Mouse (Mus musculus): ENCODE data around the gene Gm49395. TPM values are rescaled to one million over a fixed set of nuclear protein-coding genes. Genes with fewer than 3 reads are reported as not detected.

Gene Gm49395
- polyA plus RNA-seq, 1 experiment from 2014 or later, result 2.8 TPM

DNA sequence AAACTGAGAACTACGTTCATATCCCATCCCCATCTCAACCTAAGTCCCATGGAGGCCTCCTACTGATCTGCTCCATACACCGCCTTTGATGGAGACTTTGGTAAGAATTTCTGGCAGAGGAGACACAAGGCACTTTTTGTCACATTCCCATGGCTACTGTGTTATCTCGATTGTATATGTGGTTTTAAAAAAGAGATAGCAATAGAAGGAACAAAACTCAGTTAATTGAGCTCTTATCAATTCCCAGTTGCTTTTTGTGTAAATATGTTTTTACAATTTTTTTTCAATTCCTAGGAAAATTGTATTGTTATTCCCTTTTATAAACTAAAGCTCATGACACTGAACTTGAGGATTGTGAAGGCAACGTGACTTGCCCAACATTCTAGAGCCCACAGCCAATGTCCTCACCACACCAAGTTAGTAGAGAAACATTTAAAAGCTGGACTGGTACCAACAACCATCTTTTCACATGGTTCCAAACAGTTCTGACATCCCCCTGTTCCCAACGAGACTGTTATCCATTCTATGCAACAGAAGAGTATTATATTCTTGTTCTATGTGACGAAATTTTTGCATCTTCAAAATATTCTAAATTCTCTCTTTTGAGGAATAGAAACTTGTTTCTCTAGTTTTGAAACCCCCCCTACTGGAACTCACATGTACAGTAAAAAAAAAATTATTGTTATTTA, 22.6 kb downstream of the Gm49395 start:
- H3K4me2 ChIP-seq (ENCODE audit: low read depth, low read length), result no peak overlapping the region
- H3K27ac ChIP-seq (ENCODE audit: low read length), result no peak overlapping the region
- ATAC-seq (ENCODE audit: low read depth), result no peak
- no peaks in the 10 kb centered on the region for H3K27me3 ChIP-seq (ENCODE audit: control insufficient read depth, insufficient read depth, low read depth, low read length)
- no peak overlapping the region for H3K4me3 ChIP-seq (ENCODE audit: low read depth, low read length)
- no peaks in the 10 kb centered on the region; the same call in 1 of the 2 replicates for H3K4me1 ChIP-seq (ENCODE audit: control insufficient read depth, low read depth, low read length)
- H3K9ac ChIP-seq (ENCODE audit: low read depth, low read length), result no peak overlapping the region
- H3K36me3 ChIP-seq (ENCODE audit: control insufficient read depth, insufficient read depth), result no peaks in the 10 kb centered on the region
- no peaks in the 10 kb centered on the region for H3K9me3 ChIP-seq (replicated peaks; ENCODE audit: control insufficient read depth, low read length)
- WGBS (ENCODE audit: insufficient replicate concordance), result 57% methylated on average over 6 of the region's 6 CpGs

DNA sequence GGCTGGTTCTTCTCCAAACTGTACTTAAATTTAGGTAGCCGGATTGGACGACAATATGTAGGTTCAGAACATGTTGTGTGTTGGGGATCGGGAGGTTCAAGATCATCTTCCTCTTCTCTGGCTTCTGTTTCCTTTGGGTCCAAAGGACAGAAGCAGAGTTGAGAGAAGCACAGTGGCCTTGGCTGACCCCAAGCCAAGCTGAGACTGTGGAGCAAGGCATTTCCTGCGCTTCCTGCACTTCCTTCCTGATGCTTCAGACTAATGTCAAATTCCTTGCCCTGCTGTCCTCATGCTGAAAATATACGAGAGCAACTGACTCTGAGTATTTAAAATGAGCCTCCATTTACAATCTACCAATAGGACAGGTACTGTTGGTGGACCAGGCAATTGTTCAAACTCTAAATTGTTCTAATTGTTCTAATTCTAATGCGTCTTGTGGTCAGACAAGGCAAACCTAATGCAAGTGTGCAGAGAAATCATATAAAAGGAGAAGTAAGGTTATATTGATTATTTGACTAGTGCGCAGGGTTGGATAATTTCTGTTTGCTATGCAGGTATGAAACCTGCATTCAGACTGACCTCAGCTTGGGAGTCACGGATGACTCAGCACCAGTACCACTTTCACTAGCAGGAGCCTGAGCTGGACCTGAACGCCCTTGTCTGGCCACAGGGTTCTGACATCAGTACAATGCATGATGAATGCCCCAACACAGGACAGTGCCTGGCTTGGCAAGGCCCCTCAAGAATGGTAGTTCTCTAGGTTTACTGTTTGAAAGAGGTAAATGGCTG, 24.2 kb downstream of the Gm49395 start:
- WGBS (ENCODE audit: insufficient replicate concordance), result 33% methylated on average over 9 of the region's 9 CpGs
- no peak overlapping the region for H3K4me3 ChIP-seq (ENCODE audit: low read depth, low read length)
- no peaks in the 10 kb centered on the region for H3K27me3 ChIP-seq (ENCODE audit: control insufficient read depth, insufficient read depth, low read depth, low read length)
- no peak overlapping the region for H3K4me2 ChIP-seq (ENCODE audit: low read depth, low read length)
- H3K27ac ChIP-seq (ENCODE audit: low read length), result no peak overlapping the region
- no peaks in the 10 kb centered on the region; the same call in 1 of the 2 replicates for H3K4me1 ChIP-seq (ENCODE audit: control insufficient read depth, low read depth, low read length)
- H3K9ac ChIP-seq (ENCODE audit: low read depth, low read length), result no peak overlapping the region
- no peaks in the 10 kb centered on the region for H3K9me3 ChIP-seq (replicated peaks; ENCODE audit: control insufficient read depth, low read length)
- H3K36me3 ChIP-seq (ENCODE audit: control insufficient read depth, insufficient read depth), result no peaks in the 10 kb centered on the region
- no peak for ATAC-seq (ENCODE audit: low read depth)

DNA sequence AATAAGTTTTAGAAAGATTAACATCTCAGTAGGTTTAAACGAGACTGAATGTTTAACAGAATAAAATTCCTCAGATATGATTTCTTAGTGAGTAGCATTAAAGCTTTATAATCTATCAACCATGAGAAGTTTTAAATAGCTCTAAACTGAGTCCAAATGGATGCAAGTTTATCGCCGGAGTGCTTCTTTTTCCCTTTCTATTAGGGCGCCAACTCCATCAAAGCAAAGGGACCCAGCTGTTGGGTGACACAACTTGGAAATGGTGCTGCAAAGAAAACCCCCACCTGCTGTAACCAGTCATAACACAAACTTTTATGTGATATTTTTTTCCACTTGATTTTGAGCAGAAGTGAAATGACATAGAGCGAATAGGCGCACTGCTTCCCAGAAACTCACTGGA, 29.3 kb downstream of the Gm49395 start:
- ATAC-seq (ENCODE audit: low read depth), result no peak
- no peaks in the 10 kb centered on the region for H3K9me3 ChIP-seq (replicated peaks; ENCODE audit: control insufficient read depth, low read length)
- H3K27ac ChIP-seq (ENCODE audit: low read length), result no peak overlapping the region
- H3K36me3 ChIP-seq (ENCODE audit: control insufficient read depth, insufficient read depth), result no peaks in the 10 kb centered on the region
- no peaks in the 10 kb centered on the region for H3K27me3 ChIP-seq (ENCODE audit: control insufficient read depth, insufficient read depth, low read depth, low read length)
- no peak overlapping the region for H3K9ac ChIP-seq (ENCODE audit: low read depth, low read length)
- H3K4me3 ChIP-seq (ENCODE audit: low read depth, low read length), result no peak overlapping the region
- no peaks in the 10 kb centered on the region for H3K4me1 ChIP-seq (ENCODE audit: control insufficient read depth, low read depth, low read length)
- no peak overlapping the region for H3K4me2 ChIP-seq (ENCODE audit: low read depth, low read length)
- 74% methylated on average over 6 of the region's 6 CpGs for WGBS (ENCODE audit: insufficient replicate concordance)

DNA sequence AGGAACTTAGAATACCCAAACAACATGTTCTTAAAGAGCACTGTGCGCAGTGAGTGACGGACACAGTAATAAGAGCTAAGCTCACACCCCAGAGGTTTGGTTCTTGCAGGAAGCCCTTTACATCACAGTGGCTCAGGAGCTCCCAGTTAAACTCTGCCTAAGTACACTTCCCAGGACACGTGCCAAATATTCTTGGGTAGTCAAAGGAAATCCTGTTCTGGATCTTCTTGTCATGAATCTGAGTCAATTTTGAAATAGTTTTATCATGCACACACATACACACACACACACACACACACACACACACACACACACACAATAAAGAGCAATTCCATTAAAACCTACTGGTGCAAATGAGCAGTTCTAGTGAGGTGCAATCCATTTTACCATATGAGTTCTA, 30.3 kb downstream of the Gm49395 start:
- ATAC-seq (ENCODE audit: low read depth), result no peak
- Histone ChIP-seq H3K27me3 (ENCODE audit: control insufficient read depth, insufficient read depth, low read depth, low read length) (no peaks in the 10 kb centered on the region), H3K27ac (ENCODE audit: low read length) (no peak overlapping the region), H3K9ac (ENCODE audit: low read depth, low read length) (no peak overlapping the region), H3K4me3 (ENCODE audit: low read depth, low read length) (no peak overlapping the region), H3K4me2 (ENCODE audit: low read depth, low read length) (no peak overlapping the region), H3K36me3 (ENCODE audit: control insufficient read depth, insufficient read depth) (no peaks in the 10 kb centered on the region), H3K4me1 (ENCODE audit: control insufficient read depth, low read depth, low read length) (no peaks in the 10 kb centered on the region), H3K9me3 (replicated peaks; ENCODE audit: control insufficient read depth, low read length) (no peaks in the 10 kb centered on the region)
- 68% methylated on average over 3 of the region's 3 CpGs for WGBS (ENCODE audit: insufficient replicate concordance)

DNA sequence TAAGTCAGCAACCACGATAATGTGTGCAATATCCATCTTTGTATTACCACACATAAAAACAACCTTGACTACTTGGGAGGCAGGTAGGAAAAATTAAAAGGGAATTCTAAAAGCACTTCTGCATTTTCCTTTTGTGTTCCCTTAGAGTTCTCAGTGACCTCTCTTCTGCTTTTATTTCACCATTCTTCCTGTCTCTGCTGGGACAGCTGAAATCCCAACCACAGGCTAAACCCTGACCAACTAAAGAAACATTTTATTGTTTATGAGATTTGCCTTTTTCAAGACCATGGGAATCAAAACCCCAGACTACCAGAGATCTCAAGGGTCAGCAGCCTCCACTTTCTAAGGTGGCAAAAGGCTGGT, 33.8 kb downstream of the Gm49395 start:
- no peaks in the 10 kb centered on the region for H3K36me3 ChIP-seq (ENCODE audit: control insufficient read depth, insufficient read depth)
- no peak overlapping the region for H3K9ac ChIP-seq (ENCODE audit: low read depth, low read length)
- 56% methylated on average over 1 of the region's 1 CpGs for WGBS (ENCODE audit: insufficient replicate concordance)
- no peaks in the 10 kb centered on the region for H3K27me3 ChIP-seq (ENCODE audit: control insufficient read depth, insufficient read depth, low read depth, low read length)
- no peaks in the 10 kb centered on the region for H3K4me1 ChIP-seq (ENCODE audit: control insufficient read depth, low read depth, low read length)
- no peaks in the 10 kb centered on the region for H3K9me3 ChIP-seq (replicated peaks; ENCODE audit: control insufficient read depth, low read length)
- H3K4me3 ChIP-seq (ENCODE audit: low read depth, low read length), result no peak overlapping the region
- ATAC-seq (ENCODE audit: low read depth), result no peak
- H3K4me2 ChIP-seq (ENCODE audit: low read depth, low read length), result no peak overlapping the region
- H3K27ac ChIP-seq (ENCODE audit: low read length), result no peak overlapping the region

DNA sequence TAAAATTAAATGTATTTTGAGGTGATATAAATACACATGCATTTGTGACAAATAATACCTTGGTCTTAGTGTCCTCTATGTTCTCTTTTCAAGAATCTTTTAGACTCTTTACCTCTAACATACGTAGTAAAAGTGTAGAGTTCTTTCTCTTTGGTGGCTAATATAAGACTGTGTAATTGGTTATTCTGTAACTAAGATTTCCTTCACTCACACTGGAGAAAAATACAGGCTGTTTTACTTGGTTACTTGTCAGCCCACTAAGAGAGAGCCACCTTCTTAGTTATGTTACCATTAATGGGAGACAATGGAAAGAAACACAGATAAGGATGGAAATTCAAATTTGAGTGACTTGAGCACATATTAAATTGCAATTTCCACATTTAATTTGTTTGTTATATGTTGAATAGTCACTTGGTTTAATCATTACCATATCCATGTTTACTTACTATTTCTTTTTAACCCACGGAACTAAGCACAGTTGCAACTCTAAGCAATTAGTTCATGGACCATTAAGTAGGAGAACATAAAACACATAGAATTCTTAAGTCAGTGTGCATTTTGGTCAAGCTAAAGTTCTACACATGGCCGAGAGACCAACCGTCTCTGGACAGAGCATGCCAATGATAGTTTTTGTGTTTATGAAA, 34.3 kb downstream of the Gm49395 start:
- Histone ChIP-seq H3K27me3 (ENCODE audit: control insufficient read depth, insufficient read depth, low read depth, low read length) (no peaks in the 10 kb centered on the region), H3K9ac (ENCODE audit: low read depth, low read length) (no peak overlapping the region), H3K4me3 (ENCODE audit: low read depth, low read length) (no peak overlapping the region), H3K9me3 (replicated peaks; ENCODE audit: control insufficient read depth, low read length) (no peaks in the 10 kb centered on the region), H3K27ac (ENCODE audit: low read length) (no peak overlapping the region), H3K36me3 (ENCODE audit: control insufficient read depth, insufficient read depth) (no peaks in the 10 kb centered on the region), H3K4me1 (ENCODE audit: control insufficient read depth, low read depth, low read length) (no peaks in the 10 kb centered on the region), H3K4me2 (ENCODE audit: low read depth, low read length) (no peak overlapping the region)
- ATAC-seq (ENCODE audit: low read depth), result no peak
- 59% methylated on average over 4 of the region's 4 CpGs for WGBS (ENCODE audit: insufficient replicate concordance)

DNA sequence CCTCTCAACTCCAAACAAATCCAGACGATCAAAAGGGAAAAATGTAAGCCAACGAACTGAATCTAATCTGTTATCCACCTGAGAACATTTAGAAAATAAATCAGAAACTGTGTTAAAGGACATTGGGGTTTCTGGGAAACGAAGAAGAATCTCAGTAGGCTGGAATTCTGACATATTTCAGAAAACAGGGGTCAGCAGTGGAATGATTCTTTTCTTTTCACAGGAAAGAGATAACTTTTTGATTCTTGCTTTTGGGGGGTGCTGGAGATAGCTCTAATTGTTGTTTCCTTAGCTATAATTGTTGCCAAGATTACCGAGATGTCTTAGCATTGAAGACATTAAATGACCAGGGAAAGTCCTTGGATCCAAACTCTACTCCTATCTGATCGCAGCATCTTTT, 44.2 kb downstream of the Gm49395 start:
- 58% methylated on average over 5 of the region's 5 CpGs for WGBS (ENCODE audit: insufficient replicate concordance)

DNA sequence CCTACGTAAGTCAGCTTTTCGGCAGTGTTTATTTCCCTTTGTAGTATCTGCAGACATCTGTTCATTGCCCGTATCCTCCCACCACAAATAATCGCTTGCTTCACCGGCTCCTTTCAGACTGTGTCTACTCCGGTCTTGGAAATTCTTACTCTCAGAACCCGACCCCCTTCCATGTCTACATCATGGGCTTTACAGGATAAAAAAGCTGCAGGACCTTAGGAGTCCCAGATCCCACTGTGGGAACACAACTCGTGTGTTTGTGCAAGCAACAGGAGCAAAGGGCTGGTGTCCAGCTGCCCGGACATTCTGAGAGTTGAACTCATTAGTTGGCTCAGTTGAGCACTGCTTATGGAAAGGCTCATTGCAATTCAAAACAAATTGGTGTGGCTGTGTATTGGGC, 46.9 kb downstream of the Gm49395 start:
- ATAC-seq (ENCODE audit: low read depth), result no peak
- Histone ChIP-seq H3K4me3 (ENCODE audit: low read depth, low read length) (no peak overlapping the region), H3K4me1 (ENCODE audit: control insufficient read depth, low read depth, low read length) (no peaks in the 10 kb centered on the region), H3K27ac (ENCODE audit: low read length) (no peak overlapping the region), H3K9me3 (replicated peaks; ENCODE audit: control insufficient read depth, low read length) (no peaks in the 10 kb centered on the region), H3K9ac (ENCODE audit: low read depth, low read length) (no peak overlapping the region), H3K4me2 (ENCODE audit: low read depth, low read length) (no peak overlapping the region), H3K36me3 (ENCODE audit: control insufficient read depth, insufficient read depth) (no peaks in the 10 kb centered on the region), H3K27me3 (ENCODE audit: control insufficient read depth, insufficient read depth, low read depth, low read length) (no peaks in the 10 kb centered on the region)
- WGBS (ENCODE audit: insufficient replicate concordance), result 49% methylated on average over 9 of the region's 9 CpGs

More for the DNA sequence above, 44.2 kb downstream of the Gm49395 start:
- Histone ChIP-seq H3K4me1 (ENCODE audit: control insufficient read depth, low read depth, low read length) (no peaks in the 10 kb centered on the region), H3K9me3 (replicated peaks; ENCODE audit: control insufficient read depth, low read length) (no peaks in the 10 kb centered on the region), H3K27ac (ENCODE audit: low read length) (no peak overlapping the region), H3K4me3 (ENCODE audit: low read depth, low read length) (no peak overlapping the region), H3K4me2 (ENCODE audit: low read depth, low read length) (no peak overlapping the region), H3K9ac (ENCODE audit: low read depth, low read length) (no peak overlapping the region), H3K27me3 (ENCODE audit: control insufficient read depth, insufficient read depth, low read depth, low read length) (no peaks in the 10 kb centered on the region), H3K36me3 (ENCODE audit: control insufficient read depth, insufficient read depth) (no peaks in the 10 kb centered on the region)
- ATAC-seq (ENCODE audit: low read depth), result no peak

- H3K9ac ChIP-seq (ENCODE audit: low read depth, low read length), result no peak overlapping the region
- no peak overlapping the region for H3K4me3 ChIP-seq (ENCODE audit: low read depth, low read length)
- ATAC-seq (ENCODE audit: low read depth), result no peak
- no peaks in the 10 kb centered on the region for H3K4me1 ChIP-seq (ENCODE audit: control insufficient read depth, low read depth, low read length)
- H3K4me2 ChIP-seq (ENCODE audit: low read depth, low read length), result no peak overlapping the region
- WGBS (ENCODE audit: insufficient replicate concordance), result 72% methylated on average over 7 of the region's 7 CpGs
- H3K36me3 ChIP-seq (ENCODE audit: control insufficient read depth, insufficient read depth), result no peaks in the 10 kb centered on the region
- H3K27ac ChIP-seq (ENCODE audit: low read length), result no peak overlapping the region
- no peaks in the 10 kb centered on the region for H3K27me3 ChIP-seq (ENCODE audit: control insufficient read depth, insufficient read depth, low read depth, low read length)
- H3K9me3 ChIP-seq (replicated peaks; ENCODE audit: control insufficient read depth, low read length), result no peaks in the 10 kb centered on the region
Measured at GRCm38 (mm10) chr13:115052568-115052967, 49.2 kb downstream of the Gm49395 start.

Measured in liver, embryonic 16.5 days (tissue).